Mouse (Mus musculus) bone marrow, adult 2 months (tissue): ENCODE data around the gene Scn3b. TPM values are rescaled to one million over a fixed set of nuclear protein-coding genes. Genes with fewer than 3 reads are reported as not detected.

ENCODE experiments used
- H3K27ac ChIP-seq: fragments of 200-500 bp; 2 replicates; pipeline ENCODE4 v1.5.1; 2012; ENCODE audit warnings: low read depth, mild to moderate bottlenecking, control low read depth, inconsistent platforms, low read length; ENCODE audit not compliant: control insufficient read depth, poor library complexity, insufficient read depth
- H3K4me1 ChIP-seq: fragments of 200-500 bp; 2 replicates; pipeline ENCODE4 v1.6.1; 2011; ENCODE audit warnings: low read length; ENCODE audit not compliant: control insufficient read depth, insufficient read depth
- H3K4me3 ChIP-seq: fragments of 200-500 bp; replicated peaks from 2 replicates; pipeline ENCODE3; 2011; ENCODE audit warnings: mild to moderate bottlenecking, low read depth, low read length, control low read depth; ENCODE audit not compliant: control insufficient read depth
- CTCF ChIP-seq: fragments of 200-500 bp; IDR thresholded peaks from 2 replicates; pipeline ENCODE4 v1.5.1; 2011; ENCODE audit warnings: low read length, control low read depth; ENCODE audit not compliant: control insufficient read depth, insufficient read depth
- POLR2A ChIP-seq: fragments of 200-500 bp; IDR thresholded peaks from 2 replicates; pipeline ENCODE4 v1.6.1; 2011; ENCODE audit warnings: low read depth, mild to moderate bottlenecking, control low read depth, low read length, borderline replicate concordance; ENCODE audit not compliant: control insufficient read depth
- WGBS: fragments of 180-500 bp; shearing (Covaris S2); methylation state at CpG from one replicate; pipeline ENCODE4 v1.1.7; 2018; 5-methylcytosine and 5-hydroxymethylcytosine counted together
- polyA plus RNA-seq: library from polyadenylated mRNA; stranded (reverse); fragments of >200 nt; gene quantifications from 2 replicates; pipeline ENCODE4 v1.2.4, GENCODE M21; 2011; ENCODE audit warnings: low replicate concordance; ENCODE audit not compliant: missing spikeins, insufficient read depth, insufficient read length

The Scn3b gene
- polyA plus RNA-seq, 1 experiment, result not detected

DNA sequence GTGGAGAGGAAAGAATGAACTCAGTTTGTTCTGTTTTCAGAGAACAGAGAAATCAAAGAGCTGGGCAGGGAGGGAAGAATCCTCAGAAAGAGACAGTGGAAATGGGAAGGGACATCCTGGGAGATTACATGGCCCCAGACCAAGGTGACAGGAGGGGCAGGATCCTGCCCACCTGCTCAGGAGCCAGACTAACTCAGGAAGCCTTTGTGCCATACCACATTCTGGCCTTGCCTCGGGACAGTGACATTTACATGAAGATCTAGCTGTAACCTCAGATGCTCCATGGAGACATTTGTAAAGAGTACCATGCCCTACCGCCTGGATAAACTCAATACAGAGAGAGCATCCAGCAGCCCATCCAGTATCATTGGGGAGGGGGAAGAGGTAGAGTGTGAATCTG, 65.6 kb downstream of the Scn3b start:
- WGBS, result 75% methylated on average over 2 of the region's 2 CpGs
- H3K4me1 ChIP-seq, result no peaks in the 10 kb centered on the region

DNA sequence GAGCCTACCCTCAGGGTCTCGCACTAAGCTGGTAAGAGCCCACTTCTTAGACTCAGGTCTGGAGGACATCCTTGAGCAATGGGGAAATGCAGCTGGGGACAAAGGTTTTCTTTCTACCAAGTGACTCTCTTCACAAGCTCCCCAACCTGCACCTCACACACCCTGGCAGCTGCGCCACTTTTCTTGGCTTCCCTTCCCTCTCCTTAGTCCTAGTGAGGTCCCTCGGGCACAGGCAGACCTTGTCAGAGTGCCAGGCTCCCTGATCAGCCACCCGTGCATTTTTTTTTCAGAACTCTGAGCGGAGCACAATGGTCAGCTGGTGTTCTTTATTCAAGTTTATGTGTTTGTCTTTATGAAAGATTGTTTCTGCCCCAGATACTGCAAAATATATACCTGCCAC, 67.7 kb downstream of the Scn3b start:
- H3K4me1 ChIP-seq, result no peaks in the 10 kb centered on the region
- H3K4me3 ChIP-seq, result no peak overlapping the region
- H3K27ac ChIP-seq, result no peak overlapping the region
- WGBS, result 71% methylated on average over 5 of the region's 5 CpGs
- no peak for TF ChIP-seq CTCF

More for the DNA sequence above, 65.6 kb downstream of the Scn3b start:
- TF ChIP-seq POLR2A (no peak), CTCF (no peak)
- Histone ChIP-seq H3K27ac (no peak overlapping the region), H3K4me3 (no peak overlapping the region)

DNA sequence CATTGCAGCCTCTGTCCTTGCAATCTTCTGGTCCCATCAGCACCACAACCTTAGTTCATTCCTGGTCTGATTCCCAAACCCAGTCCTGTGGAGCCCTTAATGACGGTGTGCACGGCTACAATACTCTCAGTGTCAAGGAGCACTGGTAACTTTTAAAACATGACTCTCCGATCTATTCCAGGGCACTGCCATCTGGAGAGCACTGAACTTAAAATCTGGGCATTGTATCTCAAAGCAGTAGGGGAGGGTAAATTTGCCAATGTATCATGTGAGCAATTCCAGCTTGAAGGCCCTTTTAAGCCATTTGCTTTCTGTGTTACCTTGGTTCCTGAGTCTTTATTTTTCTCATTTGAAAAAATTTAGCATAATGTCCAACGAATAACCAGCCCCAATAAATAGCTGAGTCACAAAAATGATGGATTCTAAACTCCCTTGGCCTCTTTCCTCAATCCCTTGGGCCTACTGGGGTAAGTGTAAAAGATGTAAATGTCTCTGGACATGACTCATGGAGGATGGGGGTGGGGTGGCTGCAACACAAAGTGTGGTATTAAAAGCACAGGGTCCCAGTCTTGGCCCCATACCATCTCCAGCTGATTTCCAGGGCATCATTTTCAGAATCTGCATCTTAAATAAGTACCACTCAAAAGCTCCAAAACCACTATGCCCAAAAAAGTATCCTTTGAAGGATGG, 68.3 kb downstream of the Scn3b start:
- Histone ChIP-seq H3K4me3 (no peak overlapping the region), H3K4me1 (no peaks in the 10 kb centered on the region), H3K27ac (no peak overlapping the region)
- 83% methylated on average over 4 of the region's 4 CpGs for WGBS
- TF ChIP-seq CTCF, result no peak
- TF ChIP-seq POLR2A, result no peak

DNA sequence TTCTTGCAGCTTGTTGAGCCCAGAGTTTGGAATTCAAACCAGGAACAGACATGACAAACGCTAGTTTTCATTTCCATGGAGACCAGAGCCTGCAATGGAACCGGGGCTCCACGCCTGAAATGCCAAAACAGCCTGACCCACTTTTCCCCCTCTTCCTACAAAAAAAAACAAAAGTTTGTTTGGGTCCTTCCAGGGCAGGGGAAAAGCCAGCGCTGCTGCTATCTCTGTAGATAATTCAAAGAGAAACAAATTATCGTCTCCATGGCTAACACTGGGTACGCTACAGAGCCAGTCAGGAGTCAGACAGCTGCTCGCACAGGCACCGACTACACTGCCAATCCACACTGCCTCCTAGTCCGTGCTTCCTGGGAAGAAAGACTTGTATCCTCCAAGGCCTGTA, 70.6 kb downstream of the Scn3b start:
- H3K4me1 ChIP-seq, result no peaks in the 10 kb centered on the region; the same call in 1 of the 2 replicates
- WGBS, result 92% methylated on average over 9 of the region's 9 CpGs
- no peak overlapping the region for H3K4me3 ChIP-seq
- H3K27ac ChIP-seq, result no peak overlapping the region
- no peak for TF ChIP-seq POLR2A
- no peak for TF ChIP-seq CTCF

Other genes with a start within 250 kb of the Scn3b start
- not detected in 2 replicates for gene Olfr981, start 247.8 kb upstream of the Scn3b start, polyA plus RNA-seq
- gene Olfr982, start 195.4 kb upstream of the Scn3b start, polyA plus RNA-seq, result not detected in 2 replicates
- gene Olfr983, start 175.6 kb upstream of the Scn3b start, polyA plus RNA-seq, result not detected in 2 replicates
- gene Olfr984, start 155.0 kb upstream of the Scn3b start, polyA plus RNA-seq, result not detected in 2 replicates
- gene Olfr985, start 139.0 kb upstream of the Scn3b start, polyA plus RNA-seq, result not detected in 2 replicates
- not detected in 2 replicates for gene Tmem225, start 121.1 kb upstream of the Scn3b start, polyA plus RNA-seq
- 0.40 TPM in 1 of 2 replicates, not detected in the other for gene Olfr986, start 88.3 kb upstream of the Scn3b start, polyA plus RNA-seq
- gene Zfp202, start 76.9 kb upstream of the Scn3b start, polyA plus RNA-seq, result 0.99 TPM in 1 of 2 replicates, not detected in the other